ENCODE assay signal across 8 mouse cellular contexts in genomic region chr8:9977016-9977415, GRCm38 (mm10). TPM values are rescaled to one million over a fixed set of nuclear protein-coding genes. Genes with fewer than 3 reads are reported as not detected.
DNase-seq lines count a peak whose midpoint lies in the region; ATAC-seq and TF ChIP-seq lines count a peak whose summit lies in the region.

No protein-coding gene starts in this region.

- DNase-seq in layer of hippocampus, adult 2 months (ENCODE audit: low spot score in 2 of 2): no peak
- DNase-seq in layer of hippocampus, adult 9-10 months (ENCODE audit: low spot score): no peak
- peak; percentile 12 for DNase-seq in G1E (ENCODE audit: low spot score)
- peak; percentile 2 for DNase-seq in kidney, adult 2 months
- DNase-seq in spleen, postnatal 4 days (ENCODE audit: low spot score in 2 of 2): no peak

- H3K27ac ChIP-seq in layer of hippocampus, adult 2 months: peak overlapping the region; percentile 94
- 0 out of 2 replicates have a peak overlapping the region, but pooled peaks have one; percentile 35 for H3K27ac ChIP-seq in embryonic fibroblast, embryonic 13.5 days (ENCODE audit: insufficient read depth, low read length)
- H3K27ac ChIP-seq in kidney, adult 2 months (ENCODE audit: insufficient read depth, low read depth, low read length): 0 out of 2 replicates have a peak overlapping the region, but pooled peaks have one; percentile 0
- H3K27ac ChIP-seq in midbrain, embryonic 12.5 days (replicated peaks): no peak overlapping the region

- H3K4me1 ChIP-seq in G1E (ENCODE audit: insufficient read depth, low read depth, low read length): peaks cover 27% of the 10 kb centered on the region
- peaks cover 4% of the 10 kb centered on the region; the same call in 1 of the 2 replicates for H3K4me1 ChIP-seq in embryonic fibroblast, embryonic 13.5 days (ENCODE audit: control insufficient read depth, insufficient read depth, low read length)
- H3K4me1 ChIP-seq in kidney, adult 2 months (ENCODE audit: control insufficient read depth, insufficient read depth, low read length): peaks cover 11% of the 10 kb centered on the region
- peaks cover 34% of the 10 kb centered on the region for H3K4me1 ChIP-seq in midbrain, embryonic 12.5 days

- no peaks in the 10 kb centered on the region for H3K27me3 ChIP-seq in G1E (ENCODE audit: insufficient read depth, low read length)
- H3K27me3 ChIP-seq in kidney, adult 2 months (replicated peaks; ENCODE audit: control insufficient read depth, insufficient read depth, low read length): no peaks in the 10 kb centered on the region
- no peaks in the 10 kb centered on the region for H3K27me3 ChIP-seq in midbrain, embryonic 12.5 days

- 20% methylated on average over 15 of the region's 15 CpGs for WGBS in kidney, adult 2 months
- WGBS in midbrain, embryonic 12.5 days: 42% methylated on average over 15 of the region's 15 CpGs

- ATAC-seq in G1E (ENCODE audit: extremely low read depth, insufficient number of reproducible peaks, low FRiP score, poor library complexity, severe bottlenecking): no peak
- no peak for ATAC-seq in midbrain, embryonic 12.5 days (ENCODE audit: low FRiP score, low read depth)
- ATAC-seq in inflammation-experienced regulatory T-cells, adult 6 months: no peak

- TF ChIP-seq POLR2A in embryonic fibroblast, embryonic 13.5 days (IDR thresholded peaks at IDR 0.05; ENCODE audit: low read depth, low read length): 0 out of 2 replicates have a peak, but pooled peaks have one; percentile 8
- TF ChIP-seq POLR2A in kidney, adult 2 months (IDR thresholded peaks at IDR 0.05; ENCODE audit: low read depth, low read length): no peak

- H3K4me2 ChIP-seq in midbrain, embryonic 12.5 days (replicated peaks): peak overlapping the region; percentile 81

- H3K36me3 ChIP-seq in G1E (replicated peaks): peaks cover 34% of the 10 kb centered on the region
- peaks cover 4% of the 10 kb centered on the region; the same call in 1 of the 2 replicates for H3K36me3 ChIP-seq in kidney, adult 2 months (ENCODE audit: control insufficient read depth, insufficient read depth, low read length)
- peaks cover 14% of the 10 kb centered on the region for H3K36me3 ChIP-seq in midbrain, embryonic 12.5 days

- H3K4me3 ChIP-seq in layer of hippocampus, adult 2 months: peak overlapping the region; percentile 84
- peak overlapping the region; percentile 85 for H3K4me3 ChIP-seq in G1E (ENCODE audit: low read depth, low read length)
- peak overlapping the region; percentile 45 for H3K4me3 ChIP-seq in embryonic fibroblast, embryonic 13.5 days (ENCODE audit: insufficient read depth, low read length)
- H3K4me3 ChIP-seq in kidney, adult 2 months (ENCODE audit: insufficient read depth, low read depth, low read length): peak overlapping the region; percentile 35
- H3K4me3 ChIP-seq in midbrain, embryonic 12.5 days: peak overlapping the region; percentile 83

- no peaks in the 10 kb centered on the region for H3K9me3 ChIP-seq in G1E (replicated peaks)
- H3K9me3 ChIP-seq in midbrain, embryonic 12.5 days: no peaks in the 10 kb centered on the region

- 0 out of 2 replicates have a peak overlapping the region, but pooled peaks have one; percentile 89 for H3K9ac ChIP-seq in midbrain, embryonic 12.5 days (replicated peaks)

- TF ChIP-seq CTCF in layer of hippocampus, adult 2 months (conservative IDR thresholded peaks at IDR 0.05): no peak
- TF ChIP-seq CTCF in G1E (IDR thresholded peaks at IDR 0.05; ENCODE audit: low read depth, low read length): no peak
- TF ChIP-seq CTCF in embryonic fibroblast, embryonic 13.5 days (IDR thresholded peaks at IDR 0.05; ENCODE audit: borderline replicate concordance, insufficient read depth, low read length): no peak
- no peak for TF ChIP-seq CTCF in kidney, adult 2 months (conservative IDR thresholded peaks at IDR 0.05; ENCODE audit: insufficient read depth, insufficient read length, low read depth, low read length)

RNA-seq across cellular contexts. Expression of gene Lig4, which starts 0.5 kb away (rescaled TPM):
- total RNA-seq in layer of hippocampus, adult 2 months (2021): 10 to 100 TPM; 11.2 to 11.6 TPM
- total RNA-seq in G1E (2014; fragmentation: Nextera tagmentation): 4.4 and 6.1 TPM in 2 replicates
- 0.87 and 1.5 TPM in 2 replicates for total RNA-seq in G1E (2017)
- polyA plus RNA-seq in G1E (2012): 0.28 and 0.38 TPM in 2 replicates
- 8.0 and 10.5 TPM in 2 replicates for polyA plus RNA-seq in embryonic fibroblast, embryonic 13.5 days (2011; ENCODE audit: insufficient read length, low read depth, missing spikeins)
- polyA plus RNA-seq in kidney, adult 2 months (2012; rRNA removed): 2.0 and 2.2 TPM in 2 replicates
- polyA plus RNA-seq in midbrain, embryonic 12.5 days (2016; fragmentation: Nextera tagmentation; extraction: Ambion mirVana): 9.7 TPM in 2 replicates
- polyA plus RNA-seq in inflammation-experienced regulatory T-cells, adult 6 months (2017; shearing (Covaris generic)): 1 to 10 TPM; 2.8 to 4.3 (median 4.1) TPM

RNA-seq across cellular contexts. Expression of gene Abhd13, which starts 0.5 kb away (rescaled TPM):
- total RNA-seq in layer of hippocampus, adult 2 months (2021): 10 to 100 TPM; 27.8 to 28.2 TPM
- total RNA-seq in G1E (2014; fragmentation: Nextera tagmentation) (18.7 and 19.9 TPM in 2 replicates), G1E (2017) (23.5 and 24.0 TPM in 2 replicates)
- 1.4 and 1.5 TPM in 2 replicates for polyA plus RNA-seq in G1E (2012)
- 19.3 and 22.8 TPM in 2 replicates for polyA plus RNA-seq in embryonic fibroblast, embryonic 13.5 days (2011; ENCODE audit: insufficient read length, low read depth, missing spikeins)
- 5.3 and 6.3 TPM in 2 replicates for polyA plus RNA-seq in kidney, adult 2 months (2012; rRNA removed)
- polyA plus RNA-seq in midbrain, embryonic 12.5 days (2016; fragmentation: Nextera tagmentation; extraction: Ambion mirVana): 19.4 and 20.7 TPM in 2 replicates
- 1 to 10 TPM; 3.4 to 5.9 (median 3.5) TPM for polyA plus RNA-seq in inflammation-experienced regulatory T-cells, adult 6 months (2017; shearing (Covaris generic))

RNA-seq across cellular contexts. Expression of gene Tnfsf13b, which starts 29.3 kb away (rescaled TPM):
- total RNA-seq in layer of hippocampus, adult 2 months (2021): 1 to 10 TPM; 1.5 to 2.2 TPM
- total RNA-seq in G1E (2014; fragmentation: Nextera tagmentation) (1.5 TPM in 1 of 2 replicates, not detected in the other), G1E (2017) (0.16 and 0.23 TPM in 2 replicates)
- 0.07 TPM in 1 of 2 replicates, not detected in the other for polyA plus RNA-seq in G1E (2012)
- 0.32 TPM in 1 of 2 replicates, not detected in the other for polyA plus RNA-seq in embryonic fibroblast, embryonic 13.5 days (2011; ENCODE audit: insufficient read length, low read depth, missing spikeins)
- 2.0 and 2.4 TPM in 2 replicates for polyA plus RNA-seq in kidney, adult 2 months (2012; rRNA removed)
- polyA plus RNA-seq in midbrain, embryonic 12.5 days (2016; fragmentation: Nextera tagmentation; extraction: Ambion mirVana): 0.22 TPM in 1 of 2 replicates, not detected in the other
- polyA plus RNA-seq in inflammation-experienced regulatory T-cells, adult 6 months (2017; shearing (Covaris generic)): 10 to 100 TPM in 2 of 3 experiments, 1 to 10 TPM in 1; 8.7 to 21.1 (median 15.6) TPM

Comparison
In these comparisons a context has a peak if more than half of its experiments do, and no peak if none do; other contexts are left out.
1. DNase-seq: peak in G1E (single experiment) and kidney, adult 2 months (single experiment); none in layer of hippocampus, adult 2 months (0 of 2), layer of hippocampus, adult 9-10 months (single experiment) and spleen, postnatal 4 days (0 of 2).
2. H3K4me3 ChIP-seq: peak in every context shown above with its lines; median percentile 85 in G1E; 84 in layer of hippocampus, adult 2 months; 83 in midbrain, embryonic 12.5 days; 45 in embryonic fibroblast, embryonic 13.5 days; 35 in kidney, adult 2 months.